Mouse (Mus musculus): ENCODE results near the gene Prrt2.

Prrt2 gene

DNA sequence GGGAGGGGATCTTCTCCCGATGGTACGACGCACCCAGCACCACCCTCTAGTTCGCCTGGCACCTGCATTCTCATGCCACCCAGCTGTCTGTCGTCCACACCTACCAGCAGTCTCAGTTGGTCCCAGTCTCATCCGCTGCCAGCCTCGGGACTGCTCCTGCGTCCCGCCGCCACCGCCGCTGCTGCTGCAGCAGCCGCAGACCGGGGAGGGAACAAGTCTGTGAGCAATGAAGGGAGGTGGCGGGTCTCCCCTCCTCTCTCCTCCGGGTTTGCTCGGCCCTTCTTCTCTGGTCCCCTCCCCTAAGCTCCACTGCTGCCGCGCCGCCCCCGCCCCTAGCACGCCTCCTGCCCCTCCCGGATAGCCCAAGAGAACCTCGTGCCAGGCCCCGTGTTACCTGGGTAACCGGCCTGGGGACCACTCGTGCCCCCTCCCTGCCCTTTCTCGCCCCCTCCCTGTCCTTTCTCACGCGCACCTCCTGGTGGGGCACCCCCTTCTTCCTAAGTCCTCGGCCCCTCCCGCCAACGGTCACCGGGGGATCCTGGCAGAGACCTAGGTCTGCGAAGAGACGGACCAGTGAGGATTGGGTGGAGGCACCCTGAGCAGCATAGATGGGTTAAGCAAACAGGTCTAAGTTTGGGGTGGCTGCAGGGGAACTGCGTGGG is at the start of gene Prrt2, which contains the start of gene Gm42742:
Gene Prrt2 (minus strand): TSS at position 311 of the 662 bp plus-strand sequence.
Gene Gm42742 (minus strand): TSS at position 197 of the 662 bp plus-strand sequence.
- in situ Hi-C loops (cut with MboI; ENCODE audit: unreplicated experiment in 2 of 2): loop anchor here (5.0 to 10.0 kb wide), 2 partner anchors 76 to 204 kb away; no protein-coding TSS in a partner anchor

GRCm38 (mm10) chr7:127066317-127066716 is 45.3 kb upstream of the Prrt2 start:
- in situ Hi-C loops (cut with MboI; ENCODE audit: unreplicated experiment in 2 of 2): loop anchor here (5.0 kb wide), 1 partner anchor 36 kb away; no protein-coding TSS in a partner anchor

GRCm38 (mm10) chr7:127065538-127065937 is 44.5 kb upstream of the Prrt2 start:
- in situ Hi-C loops (cut with MboI; ENCODE audit: unreplicated experiment in 2 of 2): loop anchor here (5.0 kb wide), 1 partner anchor 37 kb away; no protein-coding TSS in a partner anchor

- in situ Hi-C loops (cut with MboI; ENCODE audit: unreplicated experiment in 2 of 2): no loop called here
These were observed 34.1 kb upstream of the Prrt2 start for GRCm38 (mm10) chr7:127055026-127055585.

DNA sequence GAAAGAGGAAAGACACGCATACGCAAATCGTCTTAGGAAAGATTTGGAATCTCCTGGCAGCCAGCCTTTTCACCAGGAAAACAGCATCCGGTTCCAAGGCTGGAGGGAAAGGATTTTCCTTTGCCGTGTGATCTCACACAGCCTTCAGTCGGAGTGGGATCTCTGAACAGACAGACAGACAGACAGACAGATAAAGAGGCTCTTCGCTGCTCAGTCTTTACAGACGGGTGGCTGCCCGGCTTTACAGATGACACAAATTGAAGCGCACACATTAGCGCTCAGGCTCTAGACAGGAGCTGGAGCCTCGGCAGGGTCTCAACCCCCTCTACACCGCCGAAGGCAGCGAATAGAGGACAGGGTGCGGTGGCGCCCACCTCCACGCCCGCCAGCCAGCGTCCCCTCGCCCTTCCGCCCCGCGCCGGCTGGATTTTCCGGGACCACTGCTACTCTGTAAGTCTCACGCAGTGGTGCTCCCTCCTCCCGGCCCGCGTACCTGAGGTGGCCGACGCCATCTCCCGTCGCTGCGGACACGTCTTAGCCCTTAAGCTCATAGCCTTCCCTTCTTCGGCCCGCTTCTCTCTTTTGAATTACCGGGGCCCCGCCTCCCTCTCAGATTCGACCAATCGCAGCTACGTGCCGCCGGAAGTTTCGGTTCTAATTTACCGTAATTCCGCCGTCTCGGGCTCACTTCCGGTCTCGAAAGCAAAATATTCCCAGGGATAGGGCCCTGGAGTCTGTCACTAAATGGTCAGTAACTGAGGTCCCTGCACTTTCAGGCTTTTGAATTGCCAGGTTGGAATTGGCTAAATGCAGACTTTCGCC is 21.1 kb upstream of the Prrt2 start, which contains the start of gene Kif22:
Gene Kif22 (minus strand): TSS at position 621 of the 822 bp plus-strand sequence.
- in situ Hi-C loops (cut with MboI; ENCODE audit: unreplicated experiment in 2 of 2): no loop called here

GRCm38 (mm10) chr7:127031244-127031643 is 10.2 kb upstream of the Prrt2 start:
- in situ Hi-C loops (cut with MboI; ENCODE audit: unreplicated experiment in 2 of 2): no loop called here

GRCm38 (mm10) chr7:127030172-127030571 is 9.2 kb upstream of the Prrt2 start:
- in situ Hi-C loops (cut with MboI; ENCODE audit: unreplicated experiment in 2 of 2): no loop called here

GRCm38 (mm10) chr7:127027885-127028284 is 6.9 kb upstream of the Prrt2 start:
- in situ Hi-C loops (cut with MboI; ENCODE audit: unreplicated experiment in 2 of 2): loop anchor here in 1 of 2 experiments (10.0 kb wide), 1 partner anchor 197 kb away; no protein-coding TSS in a partner anchor

- in situ Hi-C loops (cut with MboI; ENCODE audit: unreplicated experiment in 2 of 2): loop anchor here in 1 of 2 experiments (10.0 kb wide), 1 partner anchor 198 kb away; no protein-coding TSS in a partner anchor
These were observed 6.1 kb upstream of the Prrt2 start, which contains the start of gene Maz for GRCm38 (mm10) chr7:127026984-127027726. Gene Maz, minus strand, starts transcription at chr7:127027037.

- in situ Hi-C loops (cut with MboI; ENCODE audit: unreplicated experiment in 2 of 2): loop anchor here in 1 of 2 experiments (10.0 kb wide), 1 partner anchor 198 kb away; no protein-coding TSS in a partner anchor
These were observed 5.6 kb upstream of the Prrt2 start for GRCm38 (mm10) chr7:127026616-127026983.

DNA sequence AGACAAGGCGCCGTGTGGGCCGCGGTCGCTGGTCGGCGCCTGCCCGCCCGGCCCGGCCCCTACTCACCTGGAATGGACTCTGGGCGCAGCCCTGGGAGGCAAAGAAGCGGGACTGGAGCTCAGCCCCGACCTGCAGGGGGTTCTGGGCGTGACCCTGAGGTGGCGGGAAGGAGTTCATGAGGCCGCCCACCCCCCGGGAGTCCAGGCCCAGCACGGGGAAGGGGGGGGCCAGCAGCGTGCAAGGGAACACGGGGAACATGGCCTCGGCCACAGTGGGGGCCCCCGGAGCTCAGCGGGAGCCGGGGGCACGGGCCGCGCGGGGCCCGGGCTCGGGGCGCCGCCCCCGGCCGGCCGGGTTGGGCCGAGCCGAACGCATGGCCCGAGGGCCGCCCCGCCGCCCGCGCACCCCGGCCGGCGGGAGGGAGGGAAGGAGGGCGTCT is 5.2 kb upstream of the Prrt2 start:
- in situ Hi-C loops (cut with MboI; ENCODE audit: unreplicated experiment in 2 of 2): loop anchor here in 1 of 2 experiments (10.0 kb wide), 1 partner anchor 199 kb away; no protein-coding TSS in a partner anchor

- in situ Hi-C loops (cut with MboI; ENCODE audit: unreplicated experiment in 2 of 2): loop anchor here in 1 of 2 experiments (10.0 kb wide), 1 partner anchor 199 kb away; no protein-coding TSS in a partner anchor
These were observed 4.6 kb upstream of the Prrt2 start for GRCm38 (mm10) chr7:127025556-127026160.

- in situ Hi-C loops (cut with MboI; ENCODE audit: unreplicated experiment in 2 of 2): loop anchor here (5.0 to 10.0 kb wide), 2 partner anchors 72 to 200 kb away; no protein-coding TSS in a partner anchor
These were observed 3.9 kb upstream of the Prrt2 start for GRCm38 (mm10) chr7:127024755-127025555.

DNA sequence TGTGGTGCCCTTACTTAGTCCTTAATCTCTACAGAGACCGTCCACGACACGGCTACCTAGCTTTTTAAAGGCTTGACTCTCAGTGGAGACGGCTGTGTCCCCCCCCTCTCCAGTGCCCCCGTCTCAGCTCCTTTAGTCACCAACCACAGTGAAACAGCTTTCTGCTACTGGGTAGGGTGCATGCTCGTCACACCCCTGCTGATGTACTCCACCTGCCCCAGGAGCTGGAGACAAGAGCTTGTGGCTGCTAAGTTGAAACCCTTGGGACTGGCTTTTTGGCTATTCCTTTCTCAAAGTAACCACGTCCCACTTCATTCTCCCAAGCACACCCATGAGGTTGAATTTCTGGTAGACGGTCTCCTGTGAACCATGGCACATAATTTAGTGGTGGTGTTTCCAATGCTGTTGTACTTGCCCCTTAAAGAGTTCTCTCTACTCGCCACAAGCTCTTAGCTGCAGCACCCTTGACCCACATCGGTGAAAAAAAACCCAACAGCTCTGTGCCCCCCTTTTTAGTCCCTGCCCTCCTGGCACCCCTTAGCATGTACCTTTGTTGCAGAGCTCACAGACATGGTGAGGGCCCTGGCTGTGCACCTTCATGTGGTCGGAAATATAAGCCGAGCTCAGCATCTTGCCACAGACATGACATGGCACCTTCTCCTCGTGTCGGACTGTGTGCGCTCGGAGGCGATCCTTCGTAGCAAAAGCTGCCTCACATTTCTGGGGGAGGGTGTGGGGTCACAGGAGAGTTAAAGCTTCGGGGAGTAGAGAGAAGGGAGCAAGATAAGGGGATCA is 3.1 kb upstream of the Prrt2 start:
- in situ Hi-C loops (cut with MboI; ENCODE audit: unreplicated experiment in 2 of 2): loop anchor here (5.0 to 10.0 kb wide), 2 partner anchors 73 to 201 kb away; no protein-coding TSS in a partner anchor

- in situ Hi-C loops (cut with MboI; ENCODE audit: unreplicated experiment in 2 of 2): loop anchor here (5.0 to 10.0 kb wide), 2 partner anchors 74 to 202 kb away; no protein-coding TSS in a partner anchor
These were observed 2.3 kb upstream of the Prrt2 start for GRCm38 (mm10) chr7:127023272-127023691.

DNA sequence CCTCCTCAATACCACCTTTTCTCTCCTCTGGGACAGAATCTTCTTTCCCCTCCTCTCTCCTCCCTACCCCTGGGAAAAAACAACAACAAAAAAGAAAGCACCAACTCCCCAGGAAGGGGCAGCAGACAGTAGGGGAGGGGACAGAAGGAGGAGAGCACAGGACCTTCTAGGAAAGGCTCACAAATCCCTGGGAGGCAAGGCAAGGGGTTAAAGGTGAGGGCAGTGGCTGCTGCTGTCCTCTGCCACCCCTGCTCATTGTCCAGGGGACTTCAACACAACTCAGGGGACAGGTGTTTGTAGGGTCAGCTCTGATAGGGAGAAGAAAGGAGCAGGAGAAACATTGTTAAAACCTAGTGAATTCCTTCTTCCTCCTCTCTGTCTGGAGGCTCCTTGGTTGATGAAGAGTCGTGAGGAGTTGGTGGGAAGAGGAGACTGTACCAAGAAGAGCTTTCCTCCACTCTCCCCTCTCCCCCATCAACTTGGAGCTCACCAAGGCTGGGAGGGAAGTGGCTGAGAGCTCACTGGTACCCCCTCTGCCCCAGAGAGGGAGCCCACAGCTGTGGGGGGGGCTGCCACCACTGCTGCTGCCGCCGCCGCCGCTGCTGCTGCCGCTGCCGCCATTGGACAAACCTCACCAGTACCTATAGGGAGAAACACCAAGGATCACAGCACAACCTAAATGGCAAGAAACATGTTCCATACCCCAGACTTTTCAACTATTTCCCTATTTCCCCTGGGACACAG is 1.7 kb upstream of the Prrt2 start:
- in situ Hi-C loops (cut with MboI; ENCODE audit: unreplicated experiment in 2 of 2): loop anchor here (5.0 to 10.0 kb wide), 2 partner anchors 75 to 202 kb away; no protein-coding TSS in a partner anchor

All from v-Abl transformed pro-B cells (cell line).